Mouse (Mus musculus) C2C12 (cell line): Measurements from ENCODE around the gene Fmo3.

Source experiments
- CEBPB ChIP-seq: IDR thresholded peaks from one replicate; pipeline ENCODE4 v1.6.1; 2011; ENCODE audit warnings: low read depth, mild to moderate bottlenecking, control low read depth, moderate library complexity
- CTCF ChIP-seq: IDR thresholded peaks from one replicate; pipeline ENCODE4 v1.5.1; 2011; ENCODE audit not compliant: control insufficient read depth, insufficient read depth, insufficient read length
- USF1 ChIP-seq: IDR thresholded peaks from one replicate; pipeline ENCODE4 v1.6.1; 2011; ENCODE audit warnings: low read depth, mild to moderate bottlenecking, control low read depth, moderate library complexity

DNA sequence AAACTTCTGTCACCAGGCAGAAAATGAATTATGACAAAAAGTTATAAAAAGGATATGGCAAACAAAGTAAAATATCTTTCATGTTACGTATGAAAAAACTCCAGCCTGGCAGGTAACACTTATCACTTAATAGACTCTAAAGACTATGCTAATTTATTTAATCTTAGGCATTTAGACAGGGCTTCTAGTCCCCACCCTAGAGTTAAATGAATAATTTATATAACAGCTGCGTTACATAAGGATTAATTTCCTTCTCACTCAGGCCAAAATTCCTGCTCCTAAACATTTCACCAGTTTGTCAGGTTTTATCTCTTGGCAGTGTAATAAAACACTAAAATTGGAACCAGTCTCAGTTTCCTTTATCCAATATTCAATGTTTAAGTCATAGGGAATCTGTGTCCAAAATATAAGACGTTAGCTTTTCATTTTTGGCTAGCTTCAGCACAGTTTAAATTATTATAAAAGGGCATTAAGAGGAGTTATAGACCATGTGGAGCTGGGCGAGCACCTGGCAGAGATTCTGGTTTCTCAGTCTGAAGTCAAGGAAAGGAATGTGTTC, 17.0 kb upstream of the Fmo3 start:
- no peak for TF ChIP-seq CTCF
- TF ChIP-seq USF1 = no peak
- no peak for TF ChIP-seq CEBPB
